Mouse (Mus musculus) lung, postnatal 10 days (tissue): ENCODE results near the gene Tmsb15a.
A peak's percentile ranks its signal among the peaks of the same experiment; 100 is the strongest.
"Not testable (repeated sequence)": the region's sequence is repeated elsewhere in the genome, so short reads cannot be mapped to it uniquely, and the experiment has no call there.

Source experiments
- DNase-seq: peaks from one replicate; pipeline ENCODE4 v3.0.0; 2021

The Tmsb15a gene

DNA sequence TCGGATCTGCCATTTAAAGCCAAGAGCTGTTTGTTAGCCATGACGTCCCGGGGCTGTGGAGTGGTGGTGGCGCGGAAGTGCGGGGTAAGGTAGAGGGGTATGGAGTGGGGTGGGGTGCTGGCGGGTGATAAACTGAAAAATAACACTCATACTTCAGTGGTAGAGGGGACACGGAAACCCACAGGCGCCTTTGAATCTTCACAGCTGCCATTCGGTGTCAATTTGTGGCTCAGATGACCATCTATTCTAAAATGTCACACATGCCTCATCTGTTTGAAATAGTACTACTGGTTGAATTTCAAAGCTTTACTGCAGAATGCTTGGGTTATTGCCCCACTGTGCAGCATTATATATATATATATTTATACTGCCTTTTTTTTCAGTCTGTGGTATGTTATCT is at the start of gene Tmsb15a:
Gene Tmsb15a (minus strand): TSS at position 101 of the 400 bp plus-strand sequence.
- no peak for DNase-seq

DNA sequence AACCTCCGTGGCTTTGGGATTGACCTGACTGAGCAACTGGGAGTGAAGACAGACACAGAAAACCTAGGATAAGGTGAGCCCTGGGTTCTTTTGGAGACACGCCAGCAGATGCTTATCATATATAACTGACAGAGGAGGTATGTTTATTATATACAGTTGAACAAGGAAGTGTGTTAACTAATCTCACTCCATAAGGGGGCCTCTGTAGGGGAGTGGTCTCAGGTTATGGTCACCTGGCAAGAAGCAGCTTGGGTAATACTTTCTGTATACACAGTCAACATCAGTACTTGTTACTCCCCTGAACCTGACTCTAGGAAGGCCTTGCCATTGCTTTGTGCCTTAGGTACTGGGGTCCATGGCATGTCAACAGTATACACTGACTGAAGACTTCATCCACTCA is 43.5 kb upstream of the Tmsb15a start:
- no peak for DNase-seq

DNA sequence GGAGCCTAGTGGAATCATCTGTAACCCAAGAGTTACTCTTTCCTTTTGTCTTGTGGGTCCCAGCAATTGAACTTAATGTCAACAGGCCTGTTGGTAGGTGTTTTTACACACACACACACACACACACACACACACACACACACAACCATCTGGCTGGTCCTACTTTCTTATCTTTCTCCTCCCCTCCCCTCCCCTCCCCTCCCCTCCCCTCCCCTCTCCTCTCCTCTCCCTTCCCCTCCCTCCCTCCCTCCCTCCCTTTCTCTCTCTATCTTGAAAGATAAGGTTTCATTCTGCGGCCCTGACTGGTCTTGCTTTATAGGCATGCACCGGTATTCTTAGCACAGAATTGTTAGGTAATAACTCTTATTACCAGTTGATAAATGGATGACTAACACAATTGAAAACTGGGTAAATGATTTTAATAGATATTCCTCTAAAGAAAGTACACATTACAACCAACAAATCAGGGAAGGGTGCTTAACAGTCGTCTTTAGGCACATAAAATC is 43.0 kb upstream of the Tmsb15a start:
- no peak for DNase-seq

DNA sequence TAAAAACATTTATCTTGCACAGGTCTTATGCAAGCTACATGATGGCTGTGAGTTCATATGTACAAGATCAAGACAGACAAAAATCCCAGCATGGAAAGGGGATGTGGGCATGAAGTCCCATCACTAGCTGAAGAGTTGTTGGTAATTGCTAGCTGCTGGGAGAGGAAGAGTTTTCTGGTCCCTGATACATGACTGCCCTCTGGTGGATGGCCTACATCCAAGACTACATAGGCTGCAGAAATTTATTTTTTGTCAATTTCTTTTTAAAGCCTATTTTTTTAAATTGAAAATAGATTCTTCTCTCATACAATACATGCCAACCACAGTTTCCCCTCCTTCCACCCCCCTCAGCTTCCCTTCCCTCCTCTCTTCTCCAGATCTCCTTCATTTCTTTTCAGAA is 36.6 kb upstream of the Tmsb15a start:
- DNase-seq: peak; percentile 28

DNA sequence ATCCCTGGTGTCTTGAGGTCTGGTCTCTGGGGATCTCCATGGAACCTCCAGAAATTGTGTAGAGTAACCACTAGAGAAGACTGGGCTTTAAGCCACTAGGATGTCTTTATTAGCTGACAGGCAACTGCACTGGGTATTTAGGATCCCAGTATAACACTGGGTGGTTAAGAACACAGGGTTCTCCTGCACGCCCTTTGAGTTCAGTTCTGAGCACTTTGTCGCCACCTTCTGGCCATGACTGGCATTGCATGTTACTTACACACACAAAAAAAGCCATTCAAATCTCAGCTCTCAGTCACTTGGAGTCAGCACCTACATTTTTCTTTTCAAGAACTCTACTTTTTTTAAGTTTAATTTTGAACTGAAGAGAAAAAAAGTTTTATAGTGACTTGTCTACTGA is 27.8 kb upstream of the Tmsb15a start:
- DNase-seq: peak; percentile 70

DNA sequence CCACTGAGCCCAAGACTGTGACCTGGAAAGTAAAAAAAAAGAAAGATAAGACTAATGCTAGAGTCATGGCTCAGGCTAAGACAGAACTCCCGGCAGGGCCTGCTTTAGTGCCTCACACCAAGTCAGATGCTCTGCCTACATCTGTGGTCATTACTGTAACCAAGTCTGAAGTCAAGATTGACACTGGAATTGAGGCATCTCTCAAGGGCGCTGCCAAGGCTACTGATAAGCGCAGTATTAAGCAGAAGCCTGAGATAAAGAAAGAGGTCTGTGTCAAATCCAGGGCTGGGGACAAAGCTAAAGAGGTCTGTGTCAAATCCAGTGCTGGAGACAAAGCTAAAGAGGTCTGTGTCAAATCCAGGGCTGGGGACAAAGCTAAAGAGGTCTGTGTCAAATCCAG is 20.3 kb upstream of the Tmsb15a start:
- DNase-seq: not testable (repeated sequence)

DNA sequence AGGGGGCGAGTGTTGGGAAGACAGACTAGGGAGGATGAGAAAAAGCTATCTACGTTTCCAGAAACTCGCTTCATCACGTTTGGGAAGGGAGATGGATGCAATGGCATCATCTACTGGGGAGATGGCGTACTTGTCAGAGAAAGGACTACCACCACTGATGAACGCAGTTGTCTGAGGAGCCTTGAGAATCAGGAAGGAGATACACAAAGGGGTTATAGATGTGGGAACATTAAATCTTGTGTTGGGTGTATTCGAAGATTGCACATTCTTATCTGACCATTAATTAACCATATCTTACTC is 17.9 kb upstream of the Tmsb15a start:
- DNase-seq: no peak

DNA sequence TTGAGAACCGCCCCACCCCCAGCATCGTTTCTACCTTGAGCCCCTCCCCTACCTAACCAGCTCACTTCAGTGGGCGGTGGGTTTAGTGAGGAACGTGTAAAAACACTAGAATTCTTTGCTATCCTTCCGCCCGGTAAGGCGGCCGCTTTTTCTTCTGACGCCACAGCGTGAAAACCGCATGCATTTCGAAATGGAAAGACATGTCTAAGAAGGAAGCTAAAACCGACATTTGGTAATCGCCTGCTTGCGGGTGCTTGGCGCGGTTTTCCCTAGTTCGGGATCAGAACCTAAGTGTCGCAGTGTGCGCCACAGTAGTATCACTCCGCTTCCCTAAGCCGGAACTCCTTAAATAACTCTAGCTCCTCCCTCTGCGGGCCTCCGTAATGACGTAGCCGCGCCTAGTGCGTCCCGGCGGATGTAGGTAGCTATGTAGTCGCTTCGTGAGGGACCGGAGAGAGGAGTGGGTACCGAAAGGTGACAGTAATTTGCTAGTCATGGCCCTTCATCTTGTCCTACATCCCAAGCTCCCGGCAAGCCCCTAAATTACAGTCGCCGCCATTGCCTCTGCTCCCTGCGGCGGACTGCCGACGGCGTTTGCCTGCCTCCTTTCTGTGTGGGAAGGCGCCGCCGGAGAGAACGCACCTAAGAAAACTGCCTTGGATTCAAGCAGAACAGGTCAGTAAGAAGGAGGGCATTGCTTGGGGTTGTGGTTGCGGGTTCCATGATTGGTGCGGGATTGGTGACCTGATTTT is 17.4 kb upstream of the Tmsb15a start, which contains the start of the genes Armcx5 and Gprasp1:
Gene Armcx5 (plus strand): TSS at position 430 of the 752 bp plus-strand sequence.
Gene Gprasp1 (plus strand): TSS at position 430 of the 752 bp plus-strand sequence.
- DNase-seq: peak; percentile 92

DNA sequence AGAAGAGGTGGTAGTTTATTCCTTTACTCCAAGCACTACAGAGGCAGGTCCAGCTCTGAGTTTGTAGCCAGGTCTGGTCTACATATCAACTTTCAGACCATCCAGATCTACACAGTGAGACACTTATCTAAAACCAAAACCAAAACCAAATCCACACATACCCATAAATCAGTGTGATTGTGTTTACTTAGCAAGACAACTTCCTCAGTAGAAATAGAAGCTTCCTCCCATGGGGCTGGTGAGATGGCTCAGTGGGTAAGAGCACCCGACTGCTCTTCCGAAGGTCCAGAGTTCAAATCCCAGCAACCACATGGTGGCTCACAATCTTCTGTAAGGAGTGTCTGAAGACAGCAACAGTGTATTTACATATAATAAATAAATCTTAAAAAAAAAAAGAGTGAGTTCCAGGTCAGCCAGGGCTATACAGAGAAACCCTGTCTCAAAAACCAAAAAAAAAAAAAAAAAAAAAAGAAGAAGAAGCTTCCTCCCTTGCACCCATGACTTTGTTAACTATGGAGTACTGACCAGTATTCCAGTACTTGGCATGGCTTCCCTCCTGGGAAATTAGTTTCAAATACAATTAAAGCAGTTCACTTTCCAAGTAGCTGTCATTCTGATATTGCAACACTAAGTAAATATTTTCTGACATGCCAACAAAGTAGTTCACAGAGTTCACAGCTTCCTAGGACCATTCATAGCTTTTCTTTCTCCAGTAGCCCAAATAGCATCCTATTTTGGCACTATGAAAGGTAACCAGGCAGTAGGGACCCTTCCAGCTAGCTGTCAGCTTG is 13.9 kb upstream of the Tmsb15a start:
- no peak for DNase-seq

DNA sequence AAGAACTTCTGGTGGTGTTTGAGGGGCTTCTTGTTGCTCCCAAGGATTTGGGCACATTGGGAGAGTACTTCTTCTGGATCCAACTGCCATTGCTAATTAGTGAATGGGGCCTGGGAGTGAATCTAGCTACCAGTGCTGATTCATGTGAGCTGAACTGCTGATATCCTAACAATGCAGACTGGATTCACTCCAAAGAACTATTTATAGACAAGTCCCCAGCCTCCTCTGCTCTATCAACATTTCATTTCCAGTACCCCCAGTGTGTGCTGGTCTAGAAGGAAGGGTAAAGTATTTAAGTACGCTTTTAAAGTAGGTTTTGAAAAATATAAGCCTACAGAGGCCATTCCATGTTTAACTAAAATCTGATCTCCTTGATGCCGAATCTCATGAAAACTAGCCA is 12.2 kb downstream of the Tmsb15a start:
- DNase-seq: no peak

DNA sequence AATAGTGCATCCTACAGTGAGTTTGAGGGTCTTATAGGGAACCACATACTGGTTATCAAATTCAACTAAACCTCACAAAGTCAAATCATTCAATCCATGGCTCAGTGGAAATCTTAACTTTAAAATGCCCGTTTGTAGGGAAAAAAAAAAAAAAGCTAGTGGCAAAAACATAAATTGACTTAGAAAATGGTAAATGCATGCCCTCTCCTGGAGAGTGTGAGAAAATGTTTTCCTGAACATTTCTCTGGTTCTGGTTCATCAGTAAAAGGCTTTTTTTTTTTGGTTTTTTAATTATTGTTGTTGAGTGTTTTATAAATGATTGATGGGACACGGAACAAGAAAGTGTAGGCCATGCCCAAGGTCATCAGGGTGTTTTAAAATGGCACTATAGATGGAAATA is 20.7 kb downstream of the Tmsb15a start:
- DNase-seq: no peak

DNA sequence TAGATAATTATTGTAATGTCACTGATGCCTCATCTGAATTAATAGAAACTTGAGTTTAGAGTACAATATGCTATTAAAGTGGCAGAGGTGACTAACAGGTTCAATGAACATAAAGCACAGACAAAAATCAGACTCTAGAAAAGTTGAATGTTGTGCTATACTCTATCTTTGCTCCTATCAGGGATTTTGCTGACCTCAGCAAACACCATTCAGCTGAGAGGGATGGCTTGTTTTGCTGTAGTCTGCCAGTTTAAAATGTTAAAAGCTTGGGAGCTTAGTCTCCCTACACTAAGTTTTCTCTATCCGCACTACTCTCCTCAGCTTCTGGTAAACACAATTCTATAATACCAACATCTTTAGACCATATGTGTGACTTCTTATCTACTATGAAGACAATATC is 21.9 kb downstream of the Tmsb15a start:
- no peak for DNase-seq

DNA sequence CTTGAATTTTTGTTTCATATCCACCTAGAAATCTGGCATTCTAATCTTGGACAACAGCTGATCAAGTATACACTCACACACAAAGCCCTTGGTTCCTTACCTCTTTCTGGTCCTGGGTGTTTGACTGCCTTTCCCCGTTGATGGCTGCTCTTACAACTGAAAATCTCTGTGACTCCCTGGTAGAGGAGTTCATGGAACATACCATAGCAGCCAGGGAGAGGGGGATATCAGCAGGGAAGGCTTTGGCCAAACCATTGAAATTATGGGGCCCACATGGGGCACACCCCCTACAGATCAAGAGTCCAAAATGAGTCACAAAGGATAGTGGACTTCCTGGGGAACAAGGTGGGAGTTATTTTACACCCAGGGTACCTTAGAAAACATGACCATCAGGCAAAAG is 31.4 kb downstream of the Tmsb15a start, which contains the start of gene Tcp11x2:
Gene Tcp11x2 (minus strand): TSS at position 158 of the 400 bp plus-strand sequence.
- DNase-seq: no peak

DNA sequence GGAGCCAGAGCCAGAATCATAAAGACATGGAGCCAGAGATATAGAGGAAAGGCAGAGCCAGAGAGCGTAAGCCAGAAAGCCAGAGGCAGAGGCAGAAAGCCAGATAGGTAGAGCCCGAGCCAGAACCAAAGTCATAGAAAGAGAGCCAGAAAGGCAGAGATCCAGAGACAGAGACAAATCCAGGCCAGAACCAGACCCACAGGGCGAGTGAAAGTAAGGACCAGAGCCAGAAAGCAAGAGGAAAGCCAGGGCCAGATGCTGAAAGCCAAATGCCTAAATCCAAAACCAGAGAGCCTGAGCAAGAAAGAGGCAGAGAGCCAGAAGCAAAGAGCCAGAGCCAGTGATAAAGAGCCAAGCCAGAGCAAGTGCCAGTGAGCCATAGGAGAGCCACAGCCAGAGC is 37.3 kb downstream of the Tmsb15a start:
- no peak for DNase-seq

DNA sequence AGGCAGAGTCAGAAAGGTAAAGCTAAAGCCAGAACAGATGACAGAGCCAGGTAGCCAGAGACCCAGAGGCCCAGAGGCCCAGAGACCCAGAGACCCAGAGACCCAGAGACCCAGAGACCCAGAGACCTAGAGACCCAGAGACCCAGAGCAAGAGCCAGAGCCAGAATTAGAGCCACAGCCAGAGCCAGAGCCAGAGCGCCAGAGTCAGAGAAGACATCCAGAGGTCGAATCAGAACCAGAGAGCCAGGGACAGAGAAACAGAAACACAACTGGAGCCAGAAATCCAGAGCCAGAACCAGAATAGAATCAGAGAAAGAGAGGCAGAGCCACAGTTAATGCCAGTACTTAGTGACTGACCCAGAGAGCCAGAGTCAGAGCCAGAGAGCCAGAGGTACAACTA is 43.2 kb downstream of the Tmsb15a start:
- DNase-seq: no peak
